Mouse (Mus musculus): ENCODE data around the gene Vps35l.
A peak's percentile ranks its signal among the peaks of the same experiment; 100 is the strongest.

Gene Vps35l

GRCm38 (mm10) chr7:118821887-118822556, 82.0 kb downstream of the Vps35l start:
- no peak for DNase-seq

- no peak for DNase-seq
These were observed 84.4 kb downstream of the Vps35l start for GRCm38 (mm10) chr7:118824451-118824850.

GRCm38 (mm10) chr7:118827975-118828416, 88.0 kb downstream of the Vps35l start:
- DNase-seq: no peak

- DNase-seq: no peak
These were observed 97.9 kb downstream of the Vps35l start for GRCm38 (mm10) chr7:118837901-118838300.

- DNase-seq: no peak
These were observed 101.2 kb downstream of the Vps35l start for GRCm38 (mm10) chr7:118841030-118841745.

DNA sequence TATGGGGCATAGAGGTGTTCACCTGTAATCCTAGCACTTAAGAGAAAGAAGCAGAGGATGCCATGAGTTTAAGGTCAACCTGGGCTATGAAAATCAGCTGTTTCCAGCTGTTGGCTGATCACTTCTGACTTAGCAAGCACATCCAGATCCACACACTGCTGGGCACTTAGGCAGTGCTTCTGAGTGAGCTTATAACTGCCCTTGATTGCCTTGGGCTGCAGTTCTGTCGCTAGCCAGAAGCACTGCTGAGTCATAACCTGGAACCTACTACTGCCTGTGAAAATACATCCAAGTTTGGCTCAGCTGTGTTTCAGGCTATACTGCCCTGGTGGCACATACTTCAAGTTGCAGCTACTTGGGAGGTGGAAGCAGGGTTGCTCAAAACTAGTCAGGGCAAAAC, 101.8 kb downstream of the Vps35l start:
- DNase-seq: no peak

- no peak for DNase-seq
These were observed 102.9 kb downstream of the Vps35l start for GRCm38 (mm10) chr7:118842938-118843337.

DNA sequence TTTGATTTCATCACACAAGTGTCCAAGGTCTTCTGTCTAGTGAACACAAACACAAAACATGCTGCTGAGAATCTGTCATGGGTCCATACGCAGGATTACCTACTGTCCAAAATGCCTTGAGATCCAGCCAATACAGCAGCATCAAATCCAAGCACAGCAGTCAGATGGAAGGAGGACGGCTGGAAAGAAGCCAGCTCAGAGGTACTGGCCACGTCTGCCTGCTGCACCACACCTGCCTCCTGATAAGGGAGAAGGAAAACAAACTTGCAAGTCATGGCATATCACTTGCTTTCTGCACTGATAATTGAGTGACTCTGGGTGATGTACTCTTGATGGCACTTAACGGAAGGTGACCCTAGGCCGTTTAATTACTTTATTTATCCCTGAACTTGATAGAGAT, 105.1 kb downstream of the Vps35l start:
- no peak for DNase-seq

DNA sequence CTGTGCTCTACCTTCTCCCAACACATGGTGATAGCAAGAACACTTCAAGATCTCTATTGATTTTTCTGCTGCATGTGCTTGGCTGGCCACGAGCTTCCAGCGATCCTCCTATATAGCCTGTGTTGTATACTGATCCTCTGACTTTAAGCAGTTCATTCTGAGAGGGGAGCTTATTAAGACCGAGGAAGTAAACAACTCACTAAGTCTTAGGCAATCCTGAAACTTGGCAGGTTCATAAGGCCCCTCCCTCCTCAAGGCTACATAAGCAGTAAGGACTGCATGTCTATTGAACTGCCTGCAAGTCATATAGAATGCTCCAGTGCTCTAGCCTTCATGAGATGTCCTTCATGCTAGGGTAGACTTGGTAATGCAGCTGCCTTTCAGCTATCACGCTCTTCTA, 106.3 kb downstream of the Vps35l start:
- no peak for DNase-seq

GRCm38 (mm10) chr7:118848796-118849195, 108.8 kb downstream of the Vps35l start:
- DNase-seq: no peak

DNA sequence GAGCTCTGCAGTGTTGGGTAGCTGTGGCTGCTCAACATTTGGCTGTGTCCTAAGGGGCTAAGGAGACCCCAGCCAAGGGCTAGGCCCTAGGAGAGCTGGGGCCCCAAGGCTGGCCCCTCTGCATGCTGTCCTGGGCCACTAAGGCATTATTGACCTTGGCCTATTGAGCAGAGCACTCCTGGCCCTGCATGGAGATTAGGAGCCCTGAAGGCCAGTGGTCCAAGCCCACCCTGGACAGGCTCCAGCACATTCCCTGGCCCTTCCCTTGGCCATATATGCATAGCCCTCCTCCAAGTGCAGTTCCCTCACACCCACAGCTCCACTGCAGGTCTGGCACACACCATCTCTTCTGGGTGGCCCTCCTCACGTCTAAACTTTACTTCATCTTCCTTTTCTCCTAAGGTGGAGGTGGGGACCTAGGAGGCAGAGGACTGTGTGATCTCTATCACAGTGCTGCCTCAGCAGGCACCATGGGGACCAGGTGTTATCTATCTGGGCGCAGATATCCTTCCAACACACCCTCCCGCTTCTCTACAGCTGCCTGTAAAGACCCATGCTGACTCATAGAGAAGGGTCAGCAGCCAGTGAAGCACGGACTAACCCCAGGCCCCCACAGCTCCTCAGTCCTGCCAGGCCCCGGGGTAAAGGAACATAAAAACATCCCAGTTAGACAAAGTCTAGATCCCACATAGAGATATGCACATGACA, 109.7 kb downstream of the Vps35l start:
- DNase-seq: no peak

DNA sequence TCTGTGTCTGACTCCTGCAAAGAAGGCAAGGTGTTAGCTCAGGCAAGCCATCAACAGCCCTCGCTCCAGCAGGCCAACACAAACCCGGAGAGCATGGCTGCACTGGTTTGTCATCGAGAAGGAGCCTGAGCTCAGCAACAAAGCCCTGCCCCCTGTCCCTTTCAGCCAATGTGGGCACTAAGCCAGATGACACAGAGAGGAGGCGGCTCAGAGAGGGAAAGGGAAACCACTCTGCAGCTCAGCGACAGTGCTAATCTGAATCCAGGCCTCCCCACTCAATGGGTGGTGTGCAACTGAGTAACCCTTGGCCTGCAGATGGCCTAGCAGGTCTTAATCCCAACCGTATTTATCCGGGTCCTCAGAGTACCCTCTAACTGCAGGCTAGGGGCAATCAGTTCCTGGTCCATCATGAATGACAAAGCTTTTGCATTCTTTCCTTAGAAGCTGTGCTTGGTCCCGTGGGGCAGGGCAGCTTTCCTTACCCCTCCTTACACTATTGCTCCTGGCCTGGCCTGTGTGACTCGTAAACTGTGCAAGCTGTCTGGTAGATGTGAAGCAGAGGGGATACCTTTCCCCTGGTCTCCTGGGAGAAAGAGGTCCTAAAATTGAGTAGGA, 110.8 kb downstream of the Vps35l start:
- no peak for DNase-seq

DNA sequence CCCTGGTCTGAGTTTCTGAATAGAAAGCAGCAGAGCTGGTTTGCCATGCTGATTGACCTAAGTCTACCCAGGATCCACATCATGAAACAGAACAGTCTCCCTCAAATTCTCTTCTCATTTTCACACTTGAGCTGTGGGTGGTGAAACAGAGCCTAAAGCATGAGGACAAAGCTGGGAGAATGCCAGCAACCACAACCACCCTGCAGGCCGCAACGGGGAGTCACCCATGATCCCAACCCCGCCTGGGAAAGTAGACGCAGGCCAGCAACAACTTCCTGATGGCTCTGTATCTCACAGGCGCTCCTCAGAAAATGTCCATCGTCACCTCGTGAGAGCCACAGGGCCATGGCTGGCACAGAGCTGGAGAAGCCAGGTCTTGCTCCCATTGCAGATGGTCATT, 111.5 kb downstream of the Vps35l start:
- no peak for DNase-seq

DNA sequence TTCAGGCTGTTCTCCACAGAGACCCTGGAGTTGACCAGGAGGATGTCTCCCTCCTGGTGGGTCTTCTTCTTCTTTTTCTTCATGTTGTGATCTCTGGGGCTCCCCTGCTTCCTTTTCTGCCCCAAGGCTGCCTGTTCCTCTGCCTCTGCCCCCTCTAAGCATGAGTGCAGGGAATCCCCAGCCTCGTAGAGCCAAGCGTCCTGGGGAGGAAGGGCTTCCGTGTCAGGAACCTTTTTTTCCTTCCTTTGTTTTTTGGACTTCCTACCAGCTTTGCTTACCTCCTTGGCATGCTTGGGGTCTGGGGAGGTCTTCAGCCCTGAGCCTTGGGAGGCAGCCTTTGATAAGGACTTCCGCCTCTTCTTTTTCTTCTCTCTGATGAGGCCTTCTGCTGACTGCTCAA, 112.6 kb downstream of the Vps35l start:
- DNase-seq: no peak

GRCm38 (mm10) chr7:118854606-118855005, 114.6 kb downstream of the Vps35l start:
- no peak for DNase-seq

DNA sequence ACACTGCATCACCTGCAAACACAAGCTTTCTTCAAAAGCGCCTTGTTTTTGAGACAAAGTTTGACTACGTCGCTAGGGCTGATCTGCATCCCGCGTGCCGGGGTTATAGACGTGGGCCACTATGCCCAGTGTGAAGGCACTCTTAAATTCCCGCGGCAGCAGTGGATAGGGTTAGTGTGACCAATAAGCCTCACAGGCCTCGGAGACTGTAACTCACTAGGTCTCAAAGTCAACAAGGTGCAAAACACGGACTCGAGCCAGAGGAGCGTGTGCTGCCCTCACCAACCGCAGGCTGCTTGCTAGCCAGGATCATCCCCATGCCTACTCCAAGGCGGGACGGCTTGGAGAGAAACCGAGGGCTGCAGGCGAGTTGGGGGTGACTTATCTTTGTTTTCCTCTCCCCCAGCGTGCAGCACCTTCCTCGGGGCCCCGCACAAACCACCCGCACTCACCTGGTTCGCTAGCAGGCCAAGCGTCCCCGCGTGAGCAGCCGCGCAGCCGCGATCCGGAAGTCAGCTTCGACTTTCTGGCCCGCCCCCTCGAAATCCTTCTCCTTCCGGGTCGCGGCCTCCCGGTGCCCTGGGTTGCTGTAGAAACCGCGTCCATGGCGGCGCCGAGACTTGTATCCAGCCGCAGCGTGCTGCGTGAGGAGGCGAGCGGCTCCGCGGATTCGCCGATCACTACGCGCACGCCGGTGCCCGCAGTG, 115.3 kb downstream of the Vps35l start, which contains the start of gene Iqck:
Gene Iqck (plus strand): TSS at position 582 of the 706 bp plus-strand sequence.
- DNase-seq: peak; percentile 94

- no peak for DNase-seq
These were observed 115.9 kb downstream of the Vps35l start, which contains the start of gene Knop1 for GRCm38 (mm10) chr7:118855877-118856304. TSS of gene Knop1 (minus strand) at chr7:118856254.

- no peak for DNase-seq
These were observed 118.6 kb downstream of the Vps35l start for GRCm38 (mm10) chr7:118858640-118859039.

GRCm38 (mm10) chr7:118865362-118865761, 125.3 kb downstream of the Vps35l start:
- DNase-seq: no peak

DNA sequence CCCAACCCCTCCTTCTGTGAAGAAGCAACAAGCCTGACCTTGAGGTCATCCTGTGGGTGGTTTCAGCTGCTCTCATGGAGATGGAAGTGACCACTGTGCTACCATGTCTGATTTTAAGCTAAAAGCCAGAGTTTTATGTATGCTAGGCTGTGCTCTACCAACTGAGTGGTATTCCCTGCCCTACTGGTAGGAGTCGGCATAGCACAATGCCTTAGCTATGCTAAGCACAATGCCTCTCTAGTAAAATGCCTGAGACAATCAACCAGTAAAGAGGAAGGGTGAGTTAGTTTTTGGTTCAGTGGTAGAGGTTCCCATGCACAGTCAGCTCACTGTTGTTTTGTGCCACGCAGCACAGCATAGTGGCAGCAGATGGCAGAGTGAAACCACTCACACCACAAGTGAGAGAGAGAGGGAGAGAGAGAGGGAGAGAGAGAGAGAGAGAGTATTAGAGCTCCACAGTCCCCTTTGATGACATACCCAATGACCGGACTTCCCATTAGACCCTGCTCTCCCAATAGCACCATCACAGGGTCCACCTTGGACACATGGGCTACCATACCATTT, 139.5 kb downstream of the Vps35l start:
- no peak for DNase-seq

GRCm38 (mm10) chr7:118883957-118884356, 143.9 kb downstream of the Vps35l start:
- no peak for DNase-seq

DNA sequence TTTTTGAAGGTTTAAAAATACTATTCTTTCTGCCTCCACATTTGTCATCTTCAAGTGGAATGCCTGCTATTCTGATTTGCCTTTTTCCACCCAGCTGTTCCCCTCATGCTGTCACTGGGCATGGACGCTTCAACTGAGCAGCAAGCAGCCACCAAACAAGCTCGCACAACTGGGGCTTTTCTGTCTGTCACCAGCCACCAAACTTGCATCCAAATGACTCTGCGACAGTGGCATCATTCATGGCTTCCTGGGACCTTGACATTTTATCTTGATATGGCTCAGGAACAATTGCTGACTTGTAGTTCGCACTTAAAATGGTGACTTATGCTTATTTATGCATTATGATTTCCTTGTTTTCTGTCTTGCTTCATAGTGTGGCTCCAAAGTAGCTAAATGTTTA, 144.9 kb downstream of the Vps35l start:
- no peak for DNase-seq
